Mouse (Mus musculus) midbrain, embryonic 13.5 days (tissue): ENCODE results near the gene Gm20517. TPM values are rescaled to one million over a fixed set of nuclear protein-coding genes. Genes with fewer than 3 reads are reported as not detected.
"Not testable (repeated sequence)": the region's sequence is repeated elsewhere in the genome, so short reads cannot be mapped to it uniquely, and the experiment has no call there.

ENCODE experiments used
- ATAC-seq: fragments of 200-750 bp; cut with Nextera tagmentation; 2 replicates; pipeline ENCODE4 v1.8.0; 2017; ENCODE audit warnings: mild to moderate bottlenecking, moderate TSS enrichment, moderate library complexity
- H3K27ac ChIP-seq: fragments of 300-500 bp; sonication (generic); 2 replicates; pipeline ENCODE4 v1.5.1; 2015; ENCODE audit warnings: inconsistent platforms, mild to moderate bottlenecking, moderate library complexity
- H3K27me3 ChIP-seq: fragments of 300-500 bp; sonication (generic); 2 replicates; pipeline ENCODE4 v1.6.1; 2015; ENCODE audit warnings: mild to moderate bottlenecking, inconsistent platforms
- H3K36me3 ChIP-seq: fragments of 300-500 bp; sonication (generic); 2 replicates; pipeline ENCODE4 v1.6.1; 2015; ENCODE audit warnings: mild to moderate bottlenecking, inconsistent platforms
- H3K4me1 ChIP-seq: fragments of 300-500 bp; sonication (generic); replicated peaks from 2 replicates; pipeline ENCODE4 v1.6.1; 2015; ENCODE audit warnings: inconsistent platforms
- H3K4me2 ChIP-seq: fragments of 300-500 bp; sonication (generic); replicated peaks from 2 replicates; pipeline ENCODE4 v1.6.1; 2015; ENCODE audit warnings: moderate library complexity, mild to moderate bottlenecking, inconsistent platforms
- H3K4me3 ChIP-seq: fragments of 300-500 bp; sonication (generic); replicated peaks from 2 replicates; pipeline ENCODE4 v1.5.1; 2015; ENCODE audit warnings: mild to moderate bottlenecking, inconsistent platforms
- H3K9ac ChIP-seq: fragments of 300-500 bp; sonication (generic); replicated peaks from 2 replicates; pipeline ENCODE4 v1.6.1; 2015; ENCODE audit warnings: mild to moderate bottlenecking, inconsistent platforms
- H3K9me3 ChIP-seq: fragments of 300-500 bp; sonication (generic); 2 replicates; pipeline ENCODE4 v1.6.1; 2016; ENCODE audit warnings: mild to moderate bottlenecking, inconsistent platforms
- WGBS: fragments of 180-500 bp; shearing (Covaris S2); methylation state at CpG from one replicate; pipeline ENCODE4 v1.1.7; 2015; 5-methylcytosine and 5-hydroxymethylcytosine counted together
- polyA plus RNA-seq: library from polyadenylated mRNA; unstranded; fragments of >200 nt; fragmentation: Nextera tagmentation; extraction: Ambion mirVana; gene quantifications from 2 replicates; pipeline ENCODE4 v1.2.1, GENCODE M21; 2015

The Gm20517 gene
- polyA plus RNA-seq, 1 experiment from 2014 or later: 2.4 TPM

DNA sequence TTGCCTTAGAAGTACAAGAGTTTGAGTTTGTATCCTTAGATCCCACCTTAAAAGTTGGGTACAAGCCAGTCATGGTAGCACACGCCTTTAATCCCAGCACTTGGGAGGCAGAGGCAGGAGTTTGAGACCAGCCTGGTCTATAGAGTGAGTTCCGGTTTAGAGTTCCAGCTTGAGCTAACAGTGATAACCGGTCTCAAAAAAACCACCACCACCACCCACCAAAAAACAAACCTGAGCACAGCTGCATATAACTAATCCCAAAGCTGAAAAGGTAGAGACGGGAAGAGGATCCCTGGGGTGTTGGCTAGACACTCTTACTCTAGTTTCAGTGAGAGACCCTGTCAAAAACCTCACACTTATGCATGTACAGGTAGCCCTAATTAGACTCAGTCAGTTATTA is 5.3 kb downstream of the Gm20517 start:
- no peaks in the 10 kb centered on the region for H3K9me3 ChIP-seq
- H3K4me1 ChIP-seq: peaks cover 13% of the 10 kb centered on the region
- peaks cover 65% of the 10 kb centered on the region for H3K36me3 ChIP-seq
- no peak overlapping the region for H3K27ac ChIP-seq
- H3K9ac ChIP-seq: no peak overlapping the region
- H3K27me3 ChIP-seq: no peaks in the 10 kb centered on the region
- H3K4me2 ChIP-seq: no peak overlapping the region
- 90% methylated on average over 4 of the region's 4 CpGs for WGBS
- H3K4me3 ChIP-seq: no peak overlapping the region
- no peak for ATAC-seq

DNA sequence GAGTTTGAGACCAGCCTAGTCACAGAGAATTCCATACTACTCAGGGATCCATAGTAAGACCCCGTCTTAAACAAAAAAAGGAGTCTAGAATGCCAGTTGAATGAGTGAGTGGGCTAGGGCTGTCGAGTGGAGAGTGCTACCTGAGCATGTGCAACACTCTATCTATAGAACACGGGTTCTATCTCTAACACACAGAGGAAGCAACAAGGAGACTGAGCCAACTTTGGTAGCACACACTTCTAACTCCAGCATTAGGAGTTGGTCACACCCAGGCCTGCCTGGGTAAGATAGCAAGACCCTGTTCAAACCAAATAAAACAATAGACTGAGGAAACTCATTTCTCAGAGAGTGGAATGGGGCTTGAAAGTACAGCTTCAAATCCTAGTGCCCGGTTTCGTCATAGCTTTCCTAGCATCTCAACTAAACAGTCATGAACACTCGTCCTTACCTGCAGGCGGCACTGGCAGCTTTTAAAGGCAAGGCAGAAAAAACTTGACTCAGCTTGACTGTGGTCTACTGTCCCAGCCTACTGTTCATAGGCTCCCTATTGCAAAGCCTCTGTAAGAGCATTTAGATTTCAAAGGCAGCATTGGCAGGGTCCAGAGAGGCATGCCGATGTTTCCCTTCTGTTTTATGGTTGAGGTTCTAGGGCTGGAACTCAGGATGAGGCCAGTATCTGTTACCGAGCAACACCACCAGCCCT is 6.4 kb downstream of the Gm20517 start:
- 91% methylated on average over 9 of the region's 9 CpGs for WGBS
- H3K9ac ChIP-seq: no peak overlapping the region

GRCm38 (mm10) chr17:47618556-47619311 is 7.3 kb downstream of the Gm20517 start:
- H3K27ac ChIP-seq: no peak overlapping the region
- H3K27me3 ChIP-seq: no peaks in the 10 kb centered on the region
- H3K9ac ChIP-seq: no peak overlapping the region
- no peak for ATAC-seq
- no peak overlapping the region for H3K4me3 ChIP-seq
- no peaks in the 10 kb centered on the region; the same call in 1 of the 2 replicates for H3K4me1 ChIP-seq
- 89% methylated on average over 13 of the region's 13 CpGs for WGBS
- peaks cover 83% of the 10 kb centered on the region for H3K36me3 ChIP-seq
- no peak overlapping the region for H3K4me2 ChIP-seq
- H3K9me3 ChIP-seq: no peaks in the 10 kb centered on the region

More for the DNA sequence above, 6.4 kb downstream of the Gm20517 start:
- H3K4me1 ChIP-seq: peaks cover 3% of the 10 kb centered on the region
- no peak overlapping the region for H3K4me3 ChIP-seq
- H3K9me3 ChIP-seq: no peaks in the 10 kb centered on the region
- H3K27ac ChIP-seq: no peak overlapping the region
- peaks cover 76% of the 10 kb centered on the region for H3K36me3 ChIP-seq
- ATAC-seq: no peak
- no peaks in the 10 kb centered on the region for H3K27me3 ChIP-seq
- H3K4me2 ChIP-seq: no peak overlapping the region

- ATAC-seq: no peak
- 92% methylated on average over 14 of the region's 14 CpGs for WGBS
- Histone ChIP-seq H3K36me3 (peaks cover 72% of the 10 kb centered on the region), H3K4me3 (no peak overlapping the region), H3K9me3 (no peaks in the 10 kb centered on the region), H3K27me3 (no peaks in the 10 kb centered on the region), H3K9ac (no peak overlapping the region), H3K27ac (no peak overlapping the region), H3K4me2 (no peak overlapping the region), H3K4me1 (peaks cover 1% of the 10 kb centered on the region)
These were observed 11.6 kb downstream of the Gm20517 start for GRCm38 (mm10) chr17:47622912-47623554.

- H3K27me3 ChIP-seq, H3K4me1 ChIP-seq, ATAC-seq, H3K9ac ChIP-seq, H3K27ac ChIP-seq, H3K4me2 ChIP-seq, H3K9me3 ChIP-seq, H3K4me3 ChIP-seq: not testable (repeated sequence)
- peaks cover 62% of the 10 kb centered on the region for H3K36me3 ChIP-seq
- 97% methylated on average over 4 of the region's 5 CpGs for WGBS
These were observed 13.2 kb downstream of the Gm20517 start for GRCm38 (mm10) chr17:47624572-47624971.

DNA sequence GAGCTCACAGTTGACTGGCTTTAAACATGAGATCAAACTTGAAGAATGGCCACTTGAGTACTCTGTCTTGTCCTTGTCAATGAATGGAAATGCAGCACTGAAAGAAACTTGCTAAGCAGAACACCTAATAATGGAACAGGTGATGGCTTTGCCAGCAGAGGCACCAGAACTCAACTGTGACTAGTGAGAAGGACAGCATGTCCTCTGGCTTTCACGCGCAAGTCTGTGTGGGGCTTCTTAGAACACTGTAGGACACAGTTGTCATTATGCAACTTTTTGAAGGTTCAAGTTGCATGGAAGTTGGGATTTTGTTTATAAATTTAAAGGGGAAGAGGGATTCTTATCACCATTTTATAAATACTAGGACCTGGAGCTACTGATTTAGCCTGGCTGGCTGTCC is 13.7 kb downstream of the Gm20517 start:
- over 99% methylated on average over 2 of the region's 2 CpGs for WGBS
- Histone ChIP-seq H3K4me1 (peaks cover 9% of the 10 kb centered on the region), H3K9ac (no peak overlapping the region), H3K4me2 (no peak overlapping the region), H3K27me3 (no peaks in the 10 kb centered on the region), H3K9me3 (no peaks in the 10 kb centered on the region), H3K27ac (no peak overlapping the region), H3K4me3 (no peak overlapping the region), H3K36me3 (peaks cover 57% of the 10 kb centered on the region)
- ATAC-seq: no peak

- H3K36me3 ChIP-seq: peaks cover 50% of the 10 kb centered on the region
- no peaks in the 10 kb centered on the region for H3K9me3 ChIP-seq
- H3K9ac ChIP-seq: no peak overlapping the region
- H3K27me3 ChIP-seq: no peaks in the 10 kb centered on the region
- no peak overlapping the region for H3K4me3 ChIP-seq
- H3K4me2 ChIP-seq: no peak overlapping the region
- no peak overlapping the region for H3K27ac ChIP-seq
- WGBS: 92% methylated on average over 5 of the region's 5 CpGs
- H3K4me1 ChIP-seq: peaks cover 17% of the 10 kb centered on the region
- ATAC-seq: no peak
These were observed 14.6 kb downstream of the Gm20517 start for GRCm38 (mm10) chr17:47626031-47626430.

DNA sequence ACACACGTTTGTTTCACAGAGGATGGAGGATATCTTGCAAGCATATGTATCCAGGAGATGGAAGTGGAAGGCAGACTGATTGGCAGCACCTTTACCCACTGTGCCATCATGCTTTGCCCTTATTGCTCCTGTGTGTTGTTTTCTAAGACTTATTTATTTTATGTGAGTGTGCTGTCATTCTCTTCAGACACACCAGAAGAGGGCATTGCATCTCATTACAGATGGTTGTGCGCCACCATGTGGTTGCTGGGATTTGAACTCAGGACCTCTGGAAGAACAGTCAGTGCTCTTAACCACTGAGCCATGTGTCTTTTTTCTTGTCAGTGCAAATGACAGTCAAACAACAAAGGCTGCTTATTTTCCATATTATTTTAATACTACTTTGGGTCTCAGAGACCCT is 16.4 kb downstream of the Gm20517 start:
- WGBS: 81% methylated on average over 2 of the region's 2 CpGs
- Histone ChIP-seq H3K27ac (no peak overlapping the region), H3K4me3 (peak overlapping the region; percentile 72), H3K9me3 (no peaks in the 10 kb centered on the region), H3K4me1 (peaks cover 34% of the 10 kb centered on the region), H3K27me3 (no peaks in the 10 kb centered on the region), H3K36me3 (peaks cover 32% of the 10 kb centered on the region), H3K4me2 (peak overlapping the region; percentile 76), H3K9ac (peak overlapping the region; percentile 84; the same call in 1 of the 2 replicates)
- ATAC-seq: no peak

DNA sequence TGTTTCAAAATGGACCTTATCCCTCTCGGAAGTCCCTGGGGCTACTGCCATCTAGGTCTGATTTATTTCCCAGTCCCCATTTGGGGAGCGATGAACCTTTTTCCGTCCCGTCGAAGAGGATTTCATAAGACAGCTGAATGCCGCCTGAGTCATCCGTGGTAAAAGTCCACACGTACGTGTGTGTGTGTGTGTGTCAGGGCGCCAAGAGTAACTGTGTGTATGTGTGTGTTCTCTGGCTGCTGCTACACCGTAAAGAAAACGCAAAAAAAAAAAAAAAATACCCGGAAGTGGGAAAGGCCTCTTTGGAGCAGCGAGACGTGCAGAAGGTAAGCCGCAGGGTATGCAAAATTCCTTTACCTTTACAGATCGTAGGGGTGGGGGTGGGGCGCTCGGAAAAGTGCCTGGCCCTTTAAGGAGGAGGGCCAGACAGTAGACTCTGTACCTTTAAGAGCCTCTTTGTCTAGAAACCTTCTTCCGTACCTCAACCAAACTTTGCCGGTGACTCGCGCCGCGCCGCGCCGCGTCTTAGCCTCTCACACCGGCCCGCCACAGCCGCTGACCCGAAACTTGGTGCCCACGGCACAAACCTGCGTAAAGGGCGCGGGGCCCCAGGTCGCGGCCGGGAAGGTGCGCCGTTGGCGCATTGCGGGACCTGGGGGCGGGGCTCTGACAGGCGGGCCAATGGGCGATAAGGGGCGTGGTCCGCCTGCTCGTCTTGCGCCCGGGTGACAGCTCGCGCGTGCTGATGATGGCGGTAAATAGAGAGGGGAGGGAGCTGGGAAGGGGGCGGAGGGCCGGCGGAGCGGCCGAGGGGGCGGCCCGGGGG is 17.7 kb downstream of the Gm20517 start:
- H3K4me3 ChIP-seq: peak overlapping the region; percentile 72
- peak; percentile 92 for ATAC-seq
- peak overlapping the region; percentile 84 for H3K9ac ChIP-seq
- peaks cover 20% of the 10 kb centered on the region for H3K36me3 ChIP-seq
- H3K4me2 ChIP-seq: peak overlapping the region; percentile 76
- no peaks in the 10 kb centered on the region for H3K27me3 ChIP-seq
- peaks cover 41% of the 10 kb centered on the region for H3K4me1 ChIP-seq
- under 1% methylated on average over 56 of the region's 63 CpGs for WGBS
- no peaks in the 10 kb centered on the region for H3K9me3 ChIP-seq
- peak overlapping the region; percentile 97 for H3K27ac ChIP-seq

GRCm38 (mm10) chr17:47629717-47630677 is 18.6 kb downstream of the Gm20517 start:
- peaks cover 45% of the 10 kb centered on the region for H3K4me1 ChIP-seq
- peak overlapping the region; percentile 97 for H3K27ac ChIP-seq
- no peaks in the 10 kb centered on the region for H3K27me3 ChIP-seq
- peaks cover 10% of the 10 kb centered on the region for H3K36me3 ChIP-seq
- peak overlapping the region; percentile 76 for H3K4me2 ChIP-seq
- peak overlapping the region; percentile 72 for H3K4me3 ChIP-seq
- WGBS: 1% methylated on average over 61 of the region's 61 CpGs
- ATAC-seq: peak; percentile 71
- H3K9ac ChIP-seq: peak overlapping the region; percentile 84
- H3K9me3 ChIP-seq: no peaks in the 10 kb centered on the region

GRCm38 (mm10) chr17:47630678-47631065 is 19.3 kb downstream of the Gm20517 start, which contains the start of gene Usp49:
Gene Usp49, plus strand, starts transcription at chr17:47630690.
- 2% methylated on average over 3 of the region's 3 CpGs for WGBS
- Histone ChIP-seq H3K4me2 (peak within 1 kb of the TSS; percentile 76), H3K9ac (peak within 1 kb of the TSS; percentile 84), H3K4me1 (peaks cover 45% of the 10 kb centered on the region), H3K27me3 (no peaks in the 10 kb centered on the region), H3K9me3 (no peaks in the 10 kb centered on the region), H3K4me3 (peak within 1 kb of the TSS; percentile 72), H3K36me3 (peaks cover 10% of the 10 kb centered on the region), H3K27ac (peak within 1 kb of the TSS; percentile 97)
- ATAC-seq: no peak
